ENCODE assay signal across 7 mouse cellular contexts in genomic region chr12:102646586-102647260, GRCm38 (mm10). TPM values are rescaled to one million over a fixed set of nuclear protein-coding genes. Genes with fewer than 3 reads are reported as not detected.
DNase-seq lines count a peak whose midpoint lies in the region; ATAC-seq lines count a peak whose summit lies in the region.

No protein-coding gene starts in this region.

- ATAC-seq in megakaryocyte, adult 5-6 weeks (ENCODE audit: poor library complexity, severe bottlenecking): peak; percentile 66
- no peak for ATAC-seq in erythroblast, adult 5-6 weeks (replicated peaks; ENCODE audit: low FRiP score, poor library complexity, severe bottlenecking)

- peak; percentile 55 to 60 for DNase-seq in B cell, adult 2 months
- DNase-seq in MEL-GATA-1-ER (ENCODE audit: extremely low read depth, low read depth): peak; percentile 81
- peak; percentile 54 for DNase-seq in kidney, postnatal 14 days
- no peak for DNase-seq in embryo, embryonic 10.5 days (ENCODE audit: low spot score)
- no peak for DNase-seq in embryo, embryonic 11 days

RNA-seq across cellular contexts. Expression of gene Itpk1, which starts 58.0 kb away (rescaled TPM):
- total RNA-seq in megakaryocyte, adult 5-6 weeks (2015): 10.4 and 10.7 TPM in 2 replicates
- total RNA-seq in megakaryocyte, adult 5-6 weeks (2017): 14.0 and 16.6 TPM in 2 replicates
- total RNA-seq in erythroblast, adult 5-6 weeks (2015; ENCODE audit: low replicate concordance): 1.2 and 3.3 TPM in 2 replicates
- total RNA-seq in erythroblast, adult 5-6 weeks (2017; ENCODE audit: low replicate concordance): 5.3 TPM in 2 replicates

Comparison
In these comparisons a context has a peak if more than half of its experiments do, and no peak if none do; other contexts are left out.
1. DNase-seq: peak in B cell, adult 2 months (2 of 2), MEL-GATA-1-ER (single experiment) and kidney, postnatal 14 days (single experiment); none in embryo, embryonic 10.5 days (single experiment) and embryo, embryonic 11 days (single experiment).